Comparison of ENCODE assay signal across 8 mouse cellular contexts in the genomic region with DNA sequence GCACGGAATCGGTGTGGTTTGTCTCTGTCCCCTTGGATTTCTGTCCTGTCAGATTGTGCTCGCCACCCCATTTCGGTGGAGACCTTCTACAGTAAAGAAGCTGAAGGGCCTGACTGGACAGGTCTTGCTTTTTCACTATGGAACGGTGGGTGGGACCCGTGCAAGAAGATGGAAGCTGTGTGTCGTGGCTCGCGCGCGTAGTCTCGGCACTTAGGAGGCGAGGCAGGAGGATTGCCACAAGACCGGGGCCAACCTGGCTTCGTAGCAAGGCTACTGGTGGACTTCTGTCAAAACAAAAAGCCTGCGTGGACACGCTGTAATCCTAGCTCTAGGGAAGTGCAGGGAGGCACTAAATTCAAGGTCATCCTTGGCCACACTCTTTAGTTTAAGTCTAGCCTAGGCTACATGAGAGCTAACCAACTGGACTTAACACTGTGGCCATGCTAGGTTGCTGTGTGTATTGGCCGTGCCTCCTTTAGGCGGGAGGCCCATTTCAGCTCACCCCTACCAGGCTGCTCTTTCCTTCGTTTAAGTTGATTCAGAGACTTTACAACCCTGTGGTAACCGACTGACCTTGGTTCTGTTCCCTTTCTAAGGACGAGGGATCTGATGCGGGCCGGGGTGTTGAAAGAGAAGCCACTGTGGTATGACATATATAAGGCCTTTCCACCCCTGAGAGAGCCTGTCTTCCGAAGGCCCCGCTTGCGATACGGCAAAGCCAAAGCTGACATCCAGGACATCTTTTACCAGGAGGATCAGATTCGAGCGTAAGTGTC. TPM values are rescaled to one million over a fixed set of nuclear protein-coding genes. Genes with fewer than 3 reads are reported as not detected.
DNase-seq lines count a peak whose midpoint lies in the region; ATAC-seq and TF ChIP-seq lines count a peak whose summit lies in the region.

No protein-coding gene starts in this region.

- H3K4me2 ChIP-seq in forebrain, embryonic 12.5 days: peak overlapping the region; percentile 88
- H3K4me2 ChIP-seq in liver, embryonic 12.5 days: peak overlapping the region; percentile 84
- H3K4me2 ChIP-seq in stomach, postnatal 0 days (replicated peaks; ENCODE audit: low read depth): peak overlapping the region; percentile 66

- H3K9me3 ChIP-seq in ES-Bruce4 (replicated peaks; ENCODE audit: control insufficient read depth, insufficient read depth, low read length, poor library complexity, severe bottlenecking): no peaks in the 10 kb centered on the region
- no peaks in the 10 kb centered on the region for H3K9me3 ChIP-seq in forebrain, embryonic 12.5 days
- H3K9me3 ChIP-seq in liver, embryonic 12.5 days (replicated peaks): no peaks in the 10 kb centered on the region
- H3K9me3 ChIP-seq in stomach, postnatal 0 days (ENCODE audit: control insufficient read depth, low read length): no peaks in the 10 kb centered on the region

- TF ChIP-seq POLR2A in heart, adult 2 months (IDR thresholded peaks at IDR 0.05; ENCODE audit: insufficient read depth, low read depth, low read length): no peak
- no peak for TF ChIP-seq POLR2A in ES-Bruce4 (IDR thresholded peaks at IDR 0.05; ENCODE audit: insufficient read depth, low read length)

- H3K36me3 ChIP-seq in heart, adult 2 months (ENCODE audit: control insufficient read depth, insufficient read depth, low read length): peaks cover 3% of the 10 kb centered on the region; the same call in 1 of the 2 replicates
- peaks cover 6% of the 10 kb centered on the region for H3K36me3 ChIP-seq in ES-Bruce4 (ENCODE audit: control insufficient read depth, insufficient read depth, low read length, poor library complexity, severe bottlenecking)
- H3K36me3 ChIP-seq in forebrain, embryonic 12.5 days (replicated peaks): peaks cover 27% of the 10 kb centered on the region
- peaks cover 37% of the 10 kb centered on the region for H3K36me3 ChIP-seq in liver, embryonic 12.5 days
- H3K36me3 ChIP-seq in stomach, postnatal 0 days (ENCODE audit: control insufficient read depth, insufficient read depth, low read length): no peaks in the 10 kb centered on the region

- H3K79me2 ChIP-seq in heart, adult 2 months (replicated peaks; ENCODE audit: control insufficient read depth, insufficient read depth, low read length): no peaks in the 10 kb centered on the region

- H3K9ac ChIP-seq in heart, adult 2 months (ENCODE audit: low read depth, low read length): peak overlapping the region; percentile 86
- peak overlapping the region; percentile 57 for H3K9ac ChIP-seq in ES-Bruce4 (ENCODE audit: low read depth, poor library complexity, severe bottlenecking)
- peak overlapping the region; percentile 68 for H3K9ac ChIP-seq in forebrain, embryonic 12.5 days
- peak overlapping the region; percentile 87 for H3K9ac ChIP-seq in liver, embryonic 12.5 days
- peak overlapping the region; percentile 90 for H3K9ac ChIP-seq in stomach, postnatal 0 days (ENCODE audit: low read length)

- ATAC-seq in forebrain, embryonic 12.5 days (ENCODE audit: low FRiP score): no peak; the same call in none of the 2 replicates
- peak; percentile 36 for ATAC-seq in liver, embryonic 12.5 days
- ATAC-seq in stomach, postnatal 0 days (ENCODE audit: low FRiP score, low TSS enrichment): no peak; the same call in none of the 2 replicates

- TF ChIP-seq CTCF in heart, adult 2 months (IDR thresholded peaks at IDR 0.05): no peak
- no peak for TF ChIP-seq CTCF in ES-Bruce4 (IDR thresholded peaks at IDR 0.05; ENCODE audit: low read depth, low read length)
- no peak for TF ChIP-seq CTCF in stomach, postnatal 0 days (IDR thresholded peaks at IDR 0.05; ENCODE audit: low read depth)

- peak overlapping the region; percentile 82 for H3K4me3 ChIP-seq in heart, adult 2 months
- H3K4me3 ChIP-seq in ES-Bruce4 (ENCODE audit: low read depth, low read length): peak overlapping the region; percentile 81
- H3K4me3 ChIP-seq in forebrain, embryonic 12.5 days (replicated peaks): peak overlapping the region; percentile 70
- H3K4me3 ChIP-seq in liver, embryonic 12.5 days: peak overlapping the region; percentile 91
- peak overlapping the region; percentile 83 for H3K4me3 ChIP-seq in stomach, postnatal 0 days (ENCODE audit: low read depth, low read length)

- TF ChIP-seq EP300 in heart, adult 2 months (IDR thresholded peaks at IDR 0.05; ENCODE audit: insufficient read depth, low read depth, low read length): no peak
- TF ChIP-seq EP300 in ES-Bruce4 (IDR thresholded peaks at IDR 0.05; ENCODE audit: insufficient read depth, low read depth, low read length): no peak
- TF ChIP-seq EP300 in stomach, postnatal 0 days (optimal IDR thresholded peaks at IDR 0.05): no peak

- DNase-seq in heart, adult 2 months: no peak
- no peak for DNase-seq in heart, postnatal 14 days
- no peak for DNase-seq in stomach, postnatal 0 days (ENCODE audit: low spot score)
- no peak for DNase-seq in right cerebral cortex, adult 2 months (ENCODE audit: low spot score in 2 of 2)
- no peak for DNase-seq in left cerebral cortex, adult 9 months (ENCODE audit: low spot score in 2 of 2)

- H3K4me1 ChIP-seq in heart, adult 2 months (ENCODE audit: control insufficient read depth, insufficient read depth, low read length): peaks cover 16% of the 10 kb centered on the region
- no peaks in the 10 kb centered on the region for H3K4me1 ChIP-seq in ES-Bruce4 (ENCODE audit: control insufficient read depth, insufficient read depth, low read length)
- H3K4me1 ChIP-seq in forebrain, embryonic 12.5 days: peaks cover 31% of the 10 kb centered on the region
- peaks cover 41% of the 10 kb centered on the region for H3K4me1 ChIP-seq in liver, embryonic 12.5 days
- peaks cover 4% of the 10 kb centered on the region for H3K4me1 ChIP-seq in stomach, postnatal 0 days (replicated peaks; ENCODE audit: control insufficient read depth, insufficient read depth)

- 28% methylated on average over 30 of the region's 30 CpGs for WGBS in heart, adult 2 months
- WGBS in forebrain, embryonic 12.5 days: 34% methylated on average over 30 of the region's 30 CpGs
- 24% methylated on average over 30 of the region's 30 CpGs for WGBS in liver, embryonic 12.5 days (ENCODE audit: insufficient replicate concordance)
- WGBS in stomach, postnatal 0 days: 30% methylated on average over 30 of the region's 30 CpGs

- peak overlapping the region; percentile 97 for H3K27ac ChIP-seq in heart, adult 2 months
- no peak overlapping the region for H3K27ac ChIP-seq in ES-Bruce4 (ENCODE audit: insufficient read depth, low read length)
- peak overlapping the region; percentile 87; the same call in 1 of the 2 replicates for H3K27ac ChIP-seq in forebrain, embryonic 12.5 days
- peak overlapping the region; percentile 83 for H3K27ac ChIP-seq in liver, embryonic 12.5 days
- H3K27ac ChIP-seq in stomach, postnatal 0 days (replicated peaks): peak overlapping the region; percentile 75

- intact Hi-C loops in heart, adult 2 months (cut with DNase I): loop anchor here (2.0 kb wide), 1 partner anchor 218 kb away; the partner anchor contains the start of gene Dynll2
- intact Hi-C loops in heart, postnatal 14 days (cut with DNase I): no loop called here

- H3K27me3 ChIP-seq in heart, adult 2 months (ENCODE audit: control insufficient read depth, insufficient read depth, low read length): no peaks in the 10 kb centered on the region
- H3K27me3 ChIP-seq in ES-Bruce4 (ENCODE audit: control insufficient read depth, insufficient read depth, low read length, poor library complexity, severe bottlenecking): no peaks in the 10 kb centered on the region
- 0 out of 2 replicates have a peak, but pooled peaks cover 3% of the 10 kb centered on the region for H3K27me3 ChIP-seq in forebrain, embryonic 12.5 days
- H3K27me3 ChIP-seq in liver, embryonic 12.5 days (replicated peaks): peaks cover 14% of the 10 kb centered on the region; the same call in 1 of the 2 replicates
- H3K27me3 ChIP-seq in stomach, postnatal 0 days (ENCODE audit: control insufficient read depth, insufficient read depth, low read length): no peaks in the 10 kb centered on the region

RNA-seq across cellular contexts. Expression of gene Mrps23, which starts 0.6 kb away (rescaled TPM):
- 100 to 1,000 TPM; 303 to 314 TPM for total RNA-seq in heart, adult 2 months (2021)
- 121 and 142 TPM in 2 replicates for polyA plus RNA-seq in heart, adult 2 months (2012; rRNA removed)
- 100 to 1,000 TPM; 226 to 277 TPM for total RNA-seq in heart, postnatal 14 days (2021)
- polyA plus RNA-seq in ES-Bruce4 (2011; ENCODE audit: insufficient read depth, insufficient read length, low read depth, missing spikeins): 67.9 and 107 TPM in 2 replicates
- polyA plus RNA-seq in forebrain, embryonic 12.5 days (2016; fragmentation: Nextera tagmentation; extraction: Ambion mirVana): 62.0 and 67.5 TPM in 2 replicates
- polyA plus RNA-seq in liver, embryonic 12.5 days (2016; fragmentation: Nextera tagmentation; extraction: Ambion mirVana): 47.0 and 47.6 TPM in 2 replicates
- polyA plus RNA-seq in stomach, postnatal 0 days (2015; fragmentation: Nextera tagmentation; extraction: Ambion mirVana): 54.7 and 55.4 TPM in 2 replicates
